Mouse (Mus musculus): ENCODE measurements around the gene Atp8b5.

- TF ChIP-seq POLR2A (IDR thresholded peaks at IDR 0.05; ENCODE audit: insufficient read depth, low read depth, low read length) (no peak), CTCF (IDR thresholded peaks at IDR 0.05) (no peak)
These were observed 104.4 kb downstream of the Atp8b5 start for GRCm38 (mm10) chr4:43371406-43371805.
